Mouse (Mus musculus) kidney, adult 11 months (tissue): Measurements from ENCODE around the gene Gbp10.
"Not testable (repeated sequence)": the region's sequence is repeated elsewhere in the genome, so short reads cannot be mapped to it uniquely, and the experiment has no call there.

Experiments used
- DNase-seq: peaks from one replicate; pipeline ENCODE4 v3.0.0; 2022

The Gbp10 gene

DNA sequence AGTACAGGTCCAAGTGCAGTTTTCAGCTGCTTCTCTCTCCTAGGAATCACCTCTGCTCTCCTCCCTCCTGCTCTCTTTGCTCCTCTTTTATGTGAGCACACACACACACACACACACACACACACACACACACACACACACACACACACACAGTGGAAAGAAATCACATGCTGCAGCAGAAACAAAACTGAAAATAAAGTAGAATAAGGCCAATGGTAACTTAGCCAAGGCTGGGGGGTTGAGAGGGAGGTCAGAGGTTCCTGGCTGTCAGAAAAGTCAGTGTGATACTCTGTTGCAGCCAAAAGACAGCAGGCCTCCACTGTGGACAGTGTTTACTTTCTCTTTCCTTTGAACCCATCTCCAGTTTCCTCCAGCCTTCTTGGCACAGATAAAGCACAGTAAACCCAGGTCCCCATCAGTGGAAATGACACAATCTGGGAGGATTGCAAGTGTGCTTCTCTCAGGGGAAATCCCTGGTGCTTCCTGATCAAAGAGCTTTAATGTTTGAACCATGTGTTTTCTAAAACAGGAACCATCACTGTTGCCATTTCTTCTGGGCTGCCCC, at the start of gene Gbp10:
Gene Gbp10, minus strand, starts transcription at position 51 of the 565 bp plus-strand sequence.
- peak; percentile 36 for DNase-seq

- DNase-seq: not testable (repeated sequence)
Measured at GRCm38 (mm10) chr5:105260673-105261072, 21.3 kb upstream of the Gbp10 start.

DNA sequence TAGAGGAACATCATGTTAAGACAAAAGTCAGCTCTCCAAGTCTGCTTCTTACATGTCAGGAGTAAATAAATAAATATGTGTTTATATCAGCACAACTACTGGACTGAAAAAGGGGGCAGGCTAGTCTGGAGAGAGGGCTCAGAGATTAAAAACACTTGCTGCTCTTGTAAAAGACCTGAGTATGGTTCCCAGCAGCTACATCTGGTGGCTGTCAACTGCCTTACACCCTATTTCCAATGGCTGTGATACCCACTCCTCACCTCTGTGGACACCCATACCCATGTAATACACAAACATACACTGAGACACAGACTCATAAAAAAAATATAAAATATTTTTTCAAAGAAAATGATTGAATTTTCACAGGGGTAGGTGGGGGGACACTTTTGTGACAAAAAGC, 13.2 kb upstream of the Gbp10 start:
- DNase-seq: no peak

DNA sequence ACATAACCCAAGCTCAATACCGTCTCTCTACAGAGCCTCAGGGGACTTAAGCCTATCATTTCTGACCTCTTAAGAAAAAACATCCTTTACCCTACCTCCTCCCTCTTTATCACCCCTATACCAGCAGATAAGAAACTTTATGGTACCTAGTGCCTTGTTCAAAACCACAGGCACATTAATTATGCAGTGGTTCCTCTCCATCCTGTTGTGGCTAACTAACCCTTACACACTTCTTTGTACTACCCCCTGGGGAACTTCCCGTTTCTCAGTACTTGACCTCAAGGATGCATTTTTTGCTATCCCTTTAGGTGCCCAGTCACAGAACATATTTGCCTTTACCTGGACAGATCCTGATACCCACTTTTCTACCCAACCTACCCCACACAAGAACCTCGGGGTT, 5.4 kb upstream of the Gbp10 start:
- DNase-seq: not testable (repeated sequence)

DNA sequence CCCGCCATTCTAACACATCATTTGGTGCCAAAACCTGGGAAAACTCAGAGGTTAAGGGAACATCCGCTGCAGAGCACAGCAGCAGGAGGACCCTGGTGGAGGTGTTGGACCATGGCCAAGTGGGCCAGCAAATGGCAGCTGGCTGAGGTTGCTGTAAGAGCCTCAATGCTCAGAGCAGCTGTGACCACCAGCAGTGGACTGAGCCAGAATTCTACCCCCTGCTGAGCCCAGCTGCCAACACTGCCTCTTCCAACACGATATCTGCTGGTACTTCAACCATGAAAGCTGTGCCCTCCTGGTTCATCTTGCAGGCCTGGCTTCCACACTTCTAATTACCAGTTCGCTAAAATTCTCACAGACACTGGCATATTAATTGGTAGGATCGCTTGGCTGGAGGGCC, 1.6 kb upstream of the Gbp10 start:
- not testable (repeated sequence) for DNase-seq

DNA sequence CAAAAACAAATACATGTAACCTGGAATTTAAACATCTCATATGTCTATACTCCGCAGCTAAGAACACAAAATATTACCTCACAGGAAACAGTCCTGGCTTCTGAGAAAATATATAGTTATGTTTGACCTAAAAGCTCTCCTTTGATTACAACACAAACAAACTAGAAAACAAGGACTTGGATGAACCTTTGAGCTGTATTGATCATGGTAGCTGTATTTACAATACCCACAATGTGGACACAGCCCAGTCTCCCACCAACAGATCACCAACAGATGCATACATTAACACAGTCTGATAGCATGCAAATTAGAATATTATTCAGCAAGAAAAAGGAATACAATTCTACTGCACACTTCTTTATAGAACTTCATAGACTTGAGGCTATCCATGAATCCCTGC, 931 bp downstream of the Gbp10 start:
- not testable (repeated sequence) for DNase-seq

GRCm38 (mm10) chr5:105236040-105236439, 3.3 kb downstream of the Gbp10 start:
- DNase-seq: not testable (repeated sequence)

- DNase-seq: not testable (repeated sequence)
Measured at GRCm38 (mm10) chr5:105208957-105209356, 30.4 kb downstream of the Gbp10 start.

- DNase-seq: not testable (repeated sequence)
Measured at GRCm38 (mm10) chr5:105200791-105201355, 38.5 kb downstream of the Gbp10 start.

GRCm38 (mm10) chr5:105199149-105199548, 40.2 kb downstream of the Gbp10 start:
- not testable (repeated sequence) for DNase-seq

DNA sequence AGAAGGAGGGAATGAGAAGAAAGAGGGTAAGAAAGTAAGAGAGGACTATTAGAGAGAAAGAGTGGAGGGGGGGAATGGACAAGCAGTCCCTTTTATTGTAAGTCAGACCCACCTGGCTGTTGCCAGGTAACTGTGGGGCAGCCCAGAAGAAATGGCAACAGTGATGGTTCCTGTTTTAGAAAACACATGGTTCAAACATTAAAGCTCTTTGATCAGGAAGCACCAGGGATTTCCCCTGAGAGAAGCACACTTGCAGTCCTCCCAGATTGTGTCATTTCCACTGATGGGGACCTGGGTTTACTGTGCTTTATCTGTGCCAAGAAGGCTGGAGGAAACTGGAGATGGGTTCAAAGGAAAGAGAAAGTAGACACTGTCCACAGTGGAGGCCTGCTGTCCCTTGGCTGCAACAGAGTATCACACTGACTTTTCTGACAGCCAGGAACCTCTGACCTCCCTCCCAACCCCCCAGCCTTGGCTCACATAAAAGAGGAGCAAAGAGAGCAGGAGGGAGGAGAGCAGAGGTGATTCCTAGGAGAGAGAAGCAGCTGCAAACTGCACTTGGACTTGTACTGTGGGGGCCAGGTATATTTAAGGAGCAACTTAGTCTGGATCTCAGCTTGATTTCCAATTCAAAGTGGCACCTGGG, 41.3 kb downstream of the Gbp10 start:
- not testable (repeated sequence) for DNase-seq

GRCm38 (mm10) chr5:105196308-105196707, 43.0 kb downstream of the Gbp10 start:
- not testable (repeated sequence) for DNase-seq

GRCm38 (mm10) chr5:105192536-105192935, 46.8 kb downstream of the Gbp10 start:
- not testable (repeated sequence) for DNase-seq

- DNase-seq: no peak
Measured at GRCm38 (mm10) chr5:105181446-105181845, 57.9 kb downstream of the Gbp10 start.
